Mouse (Mus musculus) cortical plate, adult 2 months (tissue): ENCODE measurements at regions not wholly inside any gene's neighbourhood (a gene's known extent, or its start where the extent isn't known, plus 50 kb on each side); places are given as distances from the start of the nearest gene placed in this dataset.

Experiments
- CTCF ChIP-seq: fragments of 200-500 bp; IDR thresholded peaks from 2 replicates; pipeline ENCODE4 v1.5.1; 2011; ENCODE audit warnings: mild to moderate bottlenecking, control low read depth, low read length; ENCODE audit not compliant: insufficient read depth; ENCODE audit errors: extremely low read depth
- POLR2A ChIP-seq: fragments of 200-500 bp; IDR thresholded peaks from 2 replicates; pipeline ENCODE4 v1.6.1; 2011; ENCODE audit warnings: mild to moderate bottlenecking, low read length, control low read depth; ENCODE audit not compliant: insufficient read depth; ENCODE audit errors: extremely low read depth

DNA sequence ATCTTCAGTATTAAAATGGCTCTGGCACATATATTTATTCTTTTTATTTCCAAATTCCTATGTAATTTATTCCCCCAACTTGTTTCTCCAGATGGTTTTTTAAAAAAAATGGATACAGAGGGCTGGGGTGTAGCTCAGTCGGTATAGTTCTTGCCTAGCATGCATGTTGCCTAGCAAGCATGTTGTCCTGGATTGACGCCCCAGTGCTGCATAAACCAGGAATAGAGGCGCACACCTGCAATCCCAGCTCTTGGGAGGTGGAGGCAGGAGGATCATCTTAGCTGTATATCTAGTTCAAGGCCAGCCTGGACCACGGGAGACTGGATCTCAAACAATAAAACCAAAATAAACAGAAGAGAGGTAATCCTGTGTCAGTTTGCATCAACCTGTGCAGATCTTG lies 183.5 kb upstream of the Jmjd1c start:
- no peak for TF ChIP-seq POLR2A
- no peak for TF ChIP-seq CTCF
